Mouse (Mus musculus) neural tube, embryonic 14.5 days (tissue): Measurements from ENCODE around the gene Prodh2. TPM values are rescaled to one million over a fixed set of nuclear protein-coding genes. Genes with fewer than 3 reads are reported as not detected.
"Not testable (repeated sequence)": the region's sequence is repeated elsewhere in the genome, so short reads cannot be mapped to it uniquely, and the experiment has no call there.

Source experiments
- ATAC-seq: fragments of 200-750 bp; cut with Nextera tagmentation; 2 replicates; pipeline ENCODE4 v1.8.0; 2017; ENCODE audit warnings: low read depth, mild to moderate bottlenecking, moderate TSS enrichment, moderate library complexity
- H3K27ac ChIP-seq: fragments of 300-500 bp; sonication (generic); 2 replicates; pipeline ENCODE4 v1.5.1; 2014; ENCODE audit warnings: low read depth, mild to moderate bottlenecking, control low read depth, low read length, moderate library complexity, mixed read lengths
- H3K27me3 ChIP-seq: fragments of 300-500 bp; sonication (generic); 2 replicates; pipeline ENCODE4 v1.6.1; 2014; ENCODE audit warnings: low read length; ENCODE audit not compliant: control insufficient read depth, insufficient read depth
- H3K36me3 ChIP-seq: fragments of 300-500 bp; sonication (generic); 2 replicates; pipeline ENCODE4 v1.6.1; 2014; ENCODE audit warnings: low read length, mixed read lengths; ENCODE audit not compliant: control insufficient read depth, insufficient read depth
- H3K4me1 ChIP-seq: fragments of 300-500 bp; sonication (generic); 2 replicates; pipeline ENCODE4 v1.6.1; 2014; ENCODE audit warnings: low read length; ENCODE audit not compliant: control insufficient read depth, insufficient read depth
- H3K4me2 ChIP-seq: fragments of 300-500 bp; sonication (generic); 2 replicates; pipeline ENCODE4 v1.6.1; 2014; ENCODE audit warnings: mild to moderate bottlenecking, low read depth, low read length, control low read depth
- H3K4me3 ChIP-seq: fragments of 300-500 bp; sonication (generic); 2 replicates; pipeline ENCODE4 v1.5.1; 2014; ENCODE audit warnings: low read depth, low read length, control low read depth, mixed read lengths
- H3K9ac ChIP-seq: fragments of 300-500 bp; sonication (generic); replicated peaks from 2 replicates; pipeline ENCODE4 v1.6.1; 2014; ENCODE audit warnings: low read depth, mild to moderate bottlenecking, control low read depth, low read length, mixed read lengths
- H3K9me3 ChIP-seq: fragments of 300-500 bp; sonication (generic); 2 replicates; pipeline ENCODE4 v1.6.1; 2016; ENCODE audit warnings: low read length; ENCODE audit not compliant: control insufficient read depth
- WGBS: fragments of 180-500 bp; shearing (Covaris S2); extraction: QIAGEN DNeasy Blood & Tissue Kit; methylation state at CpG from one replicate; pipeline ENCODE4 v1.1.7; 2014; 5-methylcytosine and 5-hydroxymethylcytosine counted together
- polyA plus RNA-seq: library from polyadenylated mRNA; unstranded; fragments of >200 nt; fragmentation: Nextera tagmentation; extraction: Ambion mirVana; gene quantifications from 2 replicates; pipeline ENCODE4 v1.2.1, GENCODE M21; 2014

The Prodh2 gene
- polyA plus RNA-seq, 1 experiment from 2014 or later: not detected

DNA sequence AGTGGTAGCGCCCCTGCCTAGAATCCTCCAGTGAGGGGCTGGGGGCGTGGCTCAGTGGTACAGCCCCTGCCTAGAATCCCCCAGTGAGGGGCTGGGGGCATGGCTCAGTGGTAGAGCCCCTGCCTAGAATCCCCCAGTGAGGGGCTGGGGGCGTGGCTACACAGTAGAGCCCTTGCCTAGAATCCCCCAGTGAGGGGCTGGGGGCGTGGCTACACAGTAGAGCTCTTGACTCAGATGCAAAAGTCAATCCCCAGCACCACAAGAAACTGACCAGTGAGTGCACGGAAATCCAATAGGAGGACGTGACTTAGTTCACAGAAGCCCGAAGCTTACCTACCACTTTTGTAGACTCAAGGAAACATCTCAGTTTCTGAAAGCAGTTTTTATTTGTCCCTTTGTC is 17.3 kb upstream of the Prodh2 start:
- ATAC-seq, H3K36me3 ChIP-seq, H3K9ac ChIP-seq: not testable (repeated sequence)

DNA sequence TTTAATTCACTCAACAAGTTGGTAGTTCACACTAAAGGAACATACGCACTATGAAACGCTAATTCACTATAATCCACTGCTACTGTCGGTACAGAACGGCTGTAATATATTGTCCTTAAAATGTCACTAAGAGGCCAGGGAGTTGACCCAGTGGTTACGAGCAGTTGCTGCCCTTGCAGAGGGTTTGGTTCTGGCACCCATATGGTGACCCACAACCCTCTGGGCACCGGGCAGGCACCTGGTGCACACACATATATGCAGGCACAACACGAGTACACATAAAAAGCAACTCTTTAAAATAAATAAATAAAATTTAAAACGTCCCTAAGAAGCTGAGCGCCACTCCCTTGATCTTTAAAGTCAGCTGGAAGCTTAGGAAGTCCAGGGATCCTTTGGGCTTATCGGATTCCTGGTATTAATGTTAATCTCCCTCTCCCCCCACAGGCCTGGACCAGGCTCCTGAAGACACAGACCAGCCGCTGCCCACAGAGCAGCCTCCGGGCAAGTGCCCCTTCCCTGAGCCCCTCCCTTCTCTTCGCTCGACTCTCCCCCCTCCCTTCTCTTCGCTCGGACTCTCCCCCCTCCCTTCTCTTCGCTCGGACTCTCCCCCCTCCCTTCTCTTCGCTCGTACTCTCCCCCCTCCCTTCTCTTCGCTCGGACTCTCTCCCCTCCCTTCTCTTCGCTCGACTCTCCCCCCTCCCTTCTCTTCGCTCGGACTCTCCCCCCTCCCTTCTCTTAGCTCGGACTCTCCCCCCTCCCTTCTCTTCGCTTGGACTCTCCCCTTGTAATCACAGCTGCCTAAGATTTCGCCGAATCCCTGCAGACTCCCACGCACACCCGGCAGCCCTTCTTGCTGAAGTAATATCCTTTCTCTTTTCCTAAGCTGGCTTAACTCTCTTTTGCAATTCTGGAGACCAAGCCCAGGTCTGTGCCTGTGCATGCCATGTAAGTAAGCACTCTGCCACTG is 15.7 kb upstream of the Prodh2 start:
- Histone ChIP-seq H3K27me3 (no peaks in the 10 kb centered on the region), H3K4me3 (peak overlapping the region; percentile 26), H3K4me1 (no peaks in the 10 kb centered on the region), H3K36me3 (no peaks in the 10 kb centered on the region), H3K9me3 (no peaks in the 10 kb centered on the region), H3K9ac (peak overlapping the region; percentile 39; the same call in 1 of the 2 replicates), H3K4me2 (peak overlapping the region; percentile 52), H3K27ac (no peak overlapping the region)
- peak; percentile 66; the same call in 1 of the 2 replicates for ATAC-seq
- 7% methylated on average over 28 of the region's 32 CpGs for WGBS

More for the DNA sequence above, 17.3 kb upstream of the Prodh2 start:
- H3K27ac ChIP-seq, H3K4me1 ChIP-seq, H3K27me3 ChIP-seq, H3K4me2 ChIP-seq, H3K4me3 ChIP-seq, H3K9me3 ChIP-seq: not testable (repeated sequence)
- WGBS: 77% methylated on average over 6 of the region's 7 CpGs

DNA sequence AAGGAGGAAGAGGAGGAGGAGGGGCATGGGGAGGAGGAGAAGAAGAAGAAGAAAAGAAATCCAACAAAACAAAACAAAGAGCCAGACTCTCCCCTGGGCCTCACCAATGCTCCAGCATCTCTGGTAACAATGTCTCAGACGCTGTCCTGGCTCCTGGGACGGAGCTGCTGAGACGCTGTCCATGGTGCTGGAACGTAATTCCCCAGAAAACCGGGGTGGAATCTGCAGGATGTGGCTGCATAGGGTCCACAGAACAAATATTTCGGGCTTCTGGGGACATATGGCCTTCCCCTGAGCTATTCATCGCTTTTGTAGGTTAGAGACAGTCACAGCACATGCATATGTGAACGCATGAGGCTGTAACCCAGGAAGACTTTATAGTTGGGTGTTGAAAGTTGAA is 9.2 kb upstream of the Prodh2 start:
- Histone ChIP-seq H3K4me1 (no peaks in the 10 kb centered on the region), H3K27ac (no peak overlapping the region), H3K27me3 (no peaks in the 10 kb centered on the region), H3K9ac (no peak overlapping the region), H3K36me3 (no peaks in the 10 kb centered on the region), H3K4me3 (no peak overlapping the region), H3K4me2 (no peak overlapping the region), H3K9me3 (no peaks in the 10 kb centered on the region)
- WGBS: 17% methylated on average over 8 of the region's 8 CpGs
- no peak for ATAC-seq

DNA sequence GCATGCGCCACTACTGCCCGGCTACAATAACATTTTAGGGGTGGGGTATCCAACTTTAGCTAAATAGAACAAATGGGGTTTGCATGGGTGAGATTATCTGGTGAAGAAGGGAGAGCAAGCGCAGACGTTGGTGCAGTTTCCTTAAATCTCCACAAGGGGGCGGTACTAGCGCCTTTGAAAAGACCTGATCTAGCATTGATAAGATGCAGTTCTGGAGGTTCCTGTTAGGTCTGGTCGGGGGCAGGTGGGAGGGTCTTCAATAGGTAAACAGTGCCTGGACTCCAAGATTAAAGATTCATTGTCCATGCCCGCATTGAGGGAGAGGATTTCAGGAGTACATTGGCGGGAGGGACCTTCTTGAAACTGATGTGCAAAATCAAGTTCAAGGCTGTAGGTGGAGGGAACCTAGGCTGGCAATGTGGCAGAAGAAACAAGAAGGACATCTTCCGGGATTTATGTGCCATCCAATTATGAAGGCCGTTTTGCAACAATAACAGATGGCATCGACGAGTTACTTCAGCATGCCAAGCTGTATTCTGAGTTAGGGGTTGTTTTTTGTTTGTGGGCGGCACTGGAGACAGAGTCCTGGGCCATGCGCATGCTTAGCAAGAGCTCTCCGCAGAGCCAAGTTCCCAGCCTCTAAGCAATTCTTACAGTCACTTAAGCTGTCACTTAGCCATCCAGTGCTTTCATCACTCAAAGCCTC is 3.0 kb upstream of the Prodh2 start:
- Histone ChIP-seq H3K27me3 (no peaks in the 10 kb centered on the region), H3K9me3 (no peaks in the 10 kb centered on the region), H3K4me1 (no peaks in the 10 kb centered on the region), H3K27ac (no peak overlapping the region), H3K9ac (no peak overlapping the region), H3K36me3 (no peaks in the 10 kb centered on the region), H3K4me3 (no peak overlapping the region), H3K4me2 (no peak overlapping the region)
- no peak for ATAC-seq
- 34% methylated on average over 16 of the region's 16 CpGs for WGBS

DNA sequence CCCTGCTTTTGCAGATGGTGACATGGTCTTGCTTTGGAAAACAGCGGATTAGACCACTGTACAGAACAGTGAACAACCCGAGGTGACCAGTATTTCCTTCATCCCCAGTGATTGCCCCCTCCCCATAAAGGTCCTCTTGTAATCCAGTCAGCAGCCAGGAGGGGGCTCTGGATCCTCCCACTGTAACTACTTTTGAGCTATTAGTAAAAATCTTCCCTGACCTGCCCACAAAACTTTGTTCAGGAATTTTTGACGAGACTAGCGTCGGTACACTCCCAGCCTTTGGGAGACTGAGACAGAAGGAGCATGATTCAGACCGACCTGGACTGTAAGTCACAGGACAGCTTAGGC is 2.5 kb upstream of the Prodh2 start:
- Histone ChIP-seq H3K27ac (no peak overlapping the region), H3K4me2 (no peak overlapping the region), H3K9me3 (no peaks in the 10 kb centered on the region), H3K36me3 (no peaks in the 10 kb centered on the region), H3K4me1 (no peaks in the 10 kb centered on the region), H3K27me3 (no peaks in the 10 kb centered on the region), H3K4me3 (no peak overlapping the region), H3K9ac (no peak overlapping the region)
- ATAC-seq: no peak
- 28% methylated on average over 6 of the region's 6 CpGs for WGBS

DNA sequence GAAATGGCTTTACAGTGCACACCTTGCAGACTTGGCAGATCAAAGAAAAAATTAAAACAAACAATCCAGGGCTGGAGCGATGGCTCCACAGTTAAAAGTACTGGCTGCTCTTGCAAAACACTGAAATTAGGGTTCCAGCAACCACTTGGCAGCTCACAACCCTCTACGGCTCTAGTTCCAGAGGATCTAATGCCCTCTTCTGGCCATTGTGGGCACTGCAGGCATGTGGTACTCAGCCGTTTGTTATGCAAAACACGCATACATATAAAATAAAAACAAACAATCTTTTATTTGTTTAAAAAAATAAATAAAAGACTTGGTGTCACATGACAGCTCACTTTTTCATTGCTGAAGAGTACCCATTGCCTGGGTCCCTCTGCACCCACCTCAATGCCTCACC is 657 bp upstream of the Prodh2 start:
- Histone ChIP-seq H3K9me3 (no peaks in the 10 kb centered on the region), H3K9ac (no peak overlapping the region), H3K27ac (no peak overlapping the region), H3K4me1 (no peaks in the 10 kb centered on the region), H3K4me2 (no peak overlapping the region), H3K27me3 (no peaks in the 10 kb centered on the region), H3K36me3 (no peaks in the 10 kb centered on the region), H3K4me3 (no peak overlapping the region)
- WGBS: 14% methylated on average over 4 of the region's 4 CpGs
- ATAC-seq: no peak

DNA sequence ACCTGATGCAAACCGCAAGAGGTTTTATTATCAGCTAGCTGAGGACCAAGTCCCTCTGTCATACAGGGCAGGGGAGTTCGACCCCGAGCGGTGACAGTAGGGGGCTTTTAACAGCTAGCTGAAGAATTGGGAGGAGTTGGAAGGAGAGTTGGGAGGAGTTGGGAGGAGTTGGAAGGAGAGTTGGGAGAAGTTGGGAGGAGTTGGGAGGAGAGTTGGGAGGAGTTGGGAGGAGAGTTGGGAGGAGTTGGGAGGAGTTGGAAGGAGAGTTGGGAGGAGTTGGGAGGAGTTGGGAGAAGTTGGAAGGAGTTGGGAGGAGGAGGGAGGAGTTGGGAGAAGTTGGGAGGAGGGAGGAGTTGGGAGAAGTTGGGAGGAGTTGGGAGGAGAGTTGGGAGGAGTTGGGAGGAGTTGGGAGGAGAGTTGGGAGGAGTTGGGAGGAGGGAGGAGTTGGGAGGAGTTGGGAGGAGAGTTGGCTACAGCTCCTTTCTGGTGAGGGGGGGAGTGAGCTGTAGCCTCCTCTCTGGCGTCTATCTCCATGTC is 2.2 kb downstream of the Prodh2 start:
- H3K36me3 ChIP-seq, H3K4me1 ChIP-seq, H3K9ac ChIP-seq, H3K4me3 ChIP-seq, H3K4me2 ChIP-seq, ATAC-seq, H3K27me3 ChIP-seq, H3K9me3 ChIP-seq, H3K27ac ChIP-seq: not testable (repeated sequence)
- 54% methylated on average over 5 of the region's 5 CpGs for WGBS

DNA sequence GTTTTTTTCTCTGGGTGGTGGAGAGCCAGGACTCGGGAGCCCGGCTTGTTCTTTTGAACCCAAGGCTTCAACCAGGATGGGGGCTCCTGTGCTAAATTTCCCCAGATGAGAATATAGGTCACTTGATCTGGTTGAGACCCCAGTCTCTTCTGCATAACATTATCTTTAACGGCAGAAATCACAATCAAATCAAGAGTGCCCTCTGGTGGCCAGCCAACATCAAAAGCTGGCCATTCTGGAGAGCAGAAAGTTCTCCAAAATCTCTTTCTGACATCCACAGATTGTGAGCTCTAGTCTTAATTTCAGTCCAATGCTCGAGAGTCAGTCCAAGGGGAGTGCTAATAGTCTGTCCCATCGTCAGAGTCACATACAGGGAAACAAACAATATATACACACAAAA is 7.7 kb downstream of the Prodh2 start:
- H3K4me2 ChIP-seq, H3K27me3 ChIP-seq, H3K4me3 ChIP-seq, H3K4me1 ChIP-seq, H3K9ac ChIP-seq, ATAC-seq, H3K36me3 ChIP-seq, H3K9me3 ChIP-seq, H3K27ac ChIP-seq: not testable (repeated sequence)
- WGBS: 79% methylated on average over 5 of the region's 5 CpGs

DNA sequence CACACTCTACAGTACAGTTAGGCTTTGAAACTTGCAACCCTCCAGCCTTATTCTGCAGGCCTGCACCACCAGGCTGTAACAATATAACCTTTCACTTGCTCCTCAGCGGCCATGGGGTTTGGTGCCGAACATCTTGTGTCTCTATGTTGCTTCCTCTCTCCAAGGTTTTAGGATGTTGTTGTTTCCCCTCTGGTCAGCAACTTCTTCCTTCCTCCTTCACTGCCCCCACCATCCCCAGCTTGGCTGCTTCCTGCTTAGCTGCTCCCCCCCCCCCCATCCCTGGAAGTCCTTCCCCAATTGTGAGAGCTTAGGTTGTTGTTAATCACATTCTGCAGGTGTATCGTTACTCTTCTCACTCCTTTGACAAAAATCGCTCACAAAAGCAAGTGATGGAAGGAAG is 14.6 kb downstream of the Prodh2 start:
- Histone ChIP-seq H3K9me3 (no peaks in the 10 kb centered on the region), H3K4me2 (no peak overlapping the region), H3K27me3 (no peaks in the 10 kb centered on the region), H3K4me3 (no peak overlapping the region), H3K9ac (no peak overlapping the region), H3K27ac (no peak overlapping the region), H3K36me3 (no peaks in the 10 kb centered on the region), H3K4me1 (no peaks in the 10 kb centered on the region)
- ATAC-seq: no peak
- WGBS: 79% methylated on average over 4 of the region's 4 CpGs
